Mouse (Mus musculus) limb, embryonic 14.5 days (tissue): ENCODE data around the gene Sirpa. TPM values are rescaled to one million over a fixed set of nuclear protein-coding genes. Genes with fewer than 3 reads are reported as not detected.

Experiments
- ATAC-seq: fragments of 200-750 bp; cut with Nextera tagmentation; 2 replicates; pipeline ENCODE4 v1.8.0; 2017; ENCODE audit warnings: low read depth, moderate number of reproducible peaks, moderate TSS enrichment; ENCODE audit not compliant: low FRiP score
- DNase-seq: peaks from one replicate; pipeline ENCODE4 v3.0.0-alpha.2; 2015; ENCODE audit warnings: low spot score
- H3K27ac ChIP-seq: fragments of 300-500 bp; sonication (generic); replicated peaks from 2 replicates; pipeline ENCODE4 v1.5.1; 2014; ENCODE audit warnings: low read depth, mild to moderate bottlenecking, low read length, moderate library complexity, mixed read lengths
- H3K27me3 ChIP-seq: fragments of 300-500 bp; sonication (generic); 2 replicates; pipeline ENCODE4 v1.6.1; 2014; ENCODE audit warnings: low read length, mixed read lengths; ENCODE audit not compliant: control insufficient read depth, insufficient read depth
- H3K36me3 ChIP-seq: fragments of 300-500 bp; sonication (generic); 2 replicates; pipeline ENCODE4 v1.6.1; 2014; ENCODE audit warnings: mild to moderate bottlenecking, low read length, moderate library complexity, mixed read lengths; ENCODE audit not compliant: control insufficient read depth, insufficient read depth
- H3K4me1 ChIP-seq: fragments of 300-500 bp; sonication (generic); 2 replicates; pipeline ENCODE4 v1.6.1; 2014; ENCODE audit warnings: antibody characterized with exemption, low read length, mixed read lengths; ENCODE audit not compliant: control insufficient read depth, insufficient read depth
- H3K4me2 ChIP-seq: fragments of 300-500 bp; sonication (generic); replicated peaks from 2 replicates; pipeline ENCODE4 v1.6.1; 2014; ENCODE audit warnings: low read depth, mild to moderate bottlenecking, low read length, moderate library complexity; ENCODE audit not compliant: severe bottlenecking
- H3K4me3 ChIP-seq: fragments of 300-500 bp; sonication (generic); replicated peaks from 2 replicates; pipeline ENCODE4 v1.5.1; 2014; ENCODE audit warnings: low read length
- H3K9ac ChIP-seq: fragments of 300-500 bp; sonication (generic); 2 replicates; pipeline ENCODE4 v1.6.1; 2014; ENCODE audit warnings: mild to moderate bottlenecking, low read depth, low read length, moderate library complexity; ENCODE audit not compliant: severe bottlenecking
- H3K9me3 ChIP-seq: fragments of 300-500 bp; sonication (generic); 2 replicates; pipeline ENCODE4 v1.6.1; 2016; ENCODE audit warnings: low read length; ENCODE audit not compliant: control insufficient read depth
- POLR2A ChIP-seq: fragments of 200-500 bp; IDR thresholded peaks from 2 replicates; pipeline ENCODE4 v1.8.0; 2012; ENCODE audit warnings: inconsistent platforms, mild to moderate bottlenecking, moderate library complexity, borderline replicate concordance; ENCODE audit not compliant: insufficient read depth, insufficient read length; ENCODE audit errors: extremely low read depth
- WGBS: fragments of 180-500 bp; shearing (Covaris S2); extraction: QIAGEN DNeasy Blood & Tissue Kit; methylation state at CpG from one replicate; pipeline ENCODE4 v1.1.7; 2014; 5-methylcytosine and 5-hydroxymethylcytosine counted together
- polyA plus RNA-seq, 2 experiments: library from polyadenylated mRNA; depleted of rRNA in 1 of 2; stranded (reverse) in 1 of 2; unstranded in 1 of 2; fragments of >200 nt; fragmentation: Nextera tagmentation in 1 of 2; extraction: Ambion mirVana in 1 of 2; gene quantifications; 2 replicates each; pipeline versions ENCODE4 v1.2.1 to v1.2.3; 2012 to 2014

Gene Sirpa
- polyA plus RNA-seq, 2 experiments, result 34.7 to 39.6 TPM

- H3K9me3 ChIP-seq, result no peaks in the 10 kb centered on the region
- no peak overlapping the region for H3K9ac ChIP-seq
- H3K4me1 ChIP-seq, result no peaks in the 10 kb centered on the region; the same call in none of the 2 replicates
- DNase-seq (no peak), ATAC-seq (no peak)
- H3K27ac ChIP-seq, result no peak overlapping the region
- peaks cover 6% of the 10 kb centered on the region; the same call in 1 of the 2 replicates for H3K36me3 ChIP-seq
- whole genome bisulfite sequencing, result 86% methylated on average over 6 of the region's 6 CpGs
- no peak overlapping the region for H3K4me3 ChIP-seq
- H3K4me2 ChIP-seq, result no peak overlapping the region
- no peak for TF ChIP-seq POLR2A
- no peaks in the 10 kb centered on the region for H3K27me3 ChIP-seq
These were observed 36.0 kb downstream of the Sirpa start for GRCm38 (mm10) chr2:129628456-129629185.

GRCm38 (mm10) chr2:129629786-129630531 lies 37.3 kb downstream of the Sirpa start:
- Histone ChIP-seq H3K4me1 (no peaks in the 10 kb centered on the region; the same call in none of the 2 replicates), H3K9me3 (no peaks in the 10 kb centered on the region), H3K4me3 (no peak overlapping the region), H3K27ac (no peak overlapping the region), H3K4me2 (no peak overlapping the region), H3K9ac (no peak overlapping the region), H3K27me3 (no peaks in the 10 kb centered on the region), H3K36me3 (peaks cover 6% of the 10 kb centered on the region; the same call in 1 of the 2 replicates)
- 92% methylated on average over 15 of the region's 15 CpGs for WGBS
- DNase-seq (no peak), ATAC-seq (no peak)
- TF ChIP-seq POLR2A, result no peak

GRCm38 (mm10) chr2:129630532-129630886 lies 37.9 kb downstream of the Sirpa start:
- no peaks in the 10 kb centered on the region for H3K27me3 ChIP-seq
- TF ChIP-seq POLR2A, result no peak
- DNase-seq, result no peak
- no peaks in the 10 kb centered on the region for H3K9me3 ChIP-seq
- H3K4me3 ChIP-seq, result no peak overlapping the region
- H3K4me2 ChIP-seq, result no peak overlapping the region
- no peaks in the 10 kb centered on the region; the same call in 1 of the 2 replicates for H3K4me1 ChIP-seq
- 75% methylated on average over 2 of the region's 3 CpGs for WGBS
- no peak overlapping the region for H3K9ac ChIP-seq
- peaks cover 6% of the 10 kb centered on the region; the same call in 1 of the 2 replicates for H3K36me3 ChIP-seq
- no peak overlapping the region for H3K27ac ChIP-seq
- no peak for ATAC-seq

DNA sequence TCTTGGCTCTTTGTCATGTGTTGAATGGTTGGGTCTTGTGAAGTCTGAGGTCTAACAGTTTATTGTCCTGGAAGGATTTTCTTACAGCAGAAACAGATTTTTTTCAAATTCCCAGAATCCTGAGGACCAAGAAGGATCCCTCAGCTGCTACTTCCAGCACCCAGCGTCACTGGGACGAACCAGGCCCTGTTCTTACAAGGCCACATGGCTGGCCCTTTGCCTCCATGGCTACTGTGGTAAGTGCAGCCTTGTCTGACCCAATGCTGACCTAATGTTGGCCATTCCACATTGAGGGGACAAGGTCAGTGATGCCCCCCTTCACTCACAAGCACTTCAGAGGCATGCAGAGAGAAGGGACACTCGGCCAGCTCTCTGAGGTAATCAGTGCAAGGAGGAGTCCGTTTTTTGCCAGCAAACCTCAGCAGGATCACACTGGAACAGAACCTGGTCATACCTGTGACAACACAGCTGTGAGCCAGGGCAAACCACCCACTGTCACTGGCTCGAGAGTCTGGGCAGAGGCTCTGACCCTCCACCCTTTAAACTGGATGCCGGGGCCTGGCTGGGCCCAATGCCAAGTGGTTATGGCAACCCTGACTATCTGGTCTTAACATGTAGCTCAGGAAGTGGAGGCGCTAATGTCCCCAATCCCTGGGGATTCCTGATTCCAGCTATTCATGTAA lies 38.5 kb downstream of the Sirpa start:
- Histone ChIP-seq H3K27ac (no peak overlapping the region), H3K4me2 (no peak overlapping the region), H3K27me3 (no peaks in the 10 kb centered on the region), H3K9ac (no peak overlapping the region), H3K4me3 (no peak overlapping the region), H3K4me1 (no peaks in the 10 kb centered on the region; the same call in 1 of the 2 replicates), H3K36me3 (peaks cover 6% of the 10 kb centered on the region; the same call in 1 of the 2 replicates), H3K9me3 (no peaks in the 10 kb centered on the region)
- no peak for ATAC-seq
- no peak for DNase-seq
- no peak for TF ChIP-seq POLR2A
- WGBS, result 81% methylated on average over 7 of the region's 7 CpGs

DNA sequence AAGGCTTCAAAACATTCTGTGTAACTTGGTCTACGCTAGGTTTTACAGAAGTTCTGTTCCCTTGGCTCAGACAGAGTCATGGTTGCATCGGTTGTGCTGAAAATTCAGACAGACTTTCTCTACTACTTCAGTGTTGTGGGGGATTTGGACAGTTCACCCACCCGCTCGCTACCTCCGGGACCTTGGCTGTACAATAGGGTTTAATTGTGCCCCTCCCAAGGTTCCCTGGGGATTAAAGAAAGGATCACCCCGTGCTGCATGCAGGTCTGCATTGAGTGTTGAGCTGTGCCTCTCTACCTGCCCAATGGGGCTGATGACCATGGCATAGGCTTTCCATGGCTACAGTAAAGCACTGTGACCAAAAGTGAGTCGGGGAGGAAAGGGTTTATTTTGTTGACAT lies 39.7 kb downstream of the Sirpa start:
- Histone ChIP-seq H3K27me3 (no peaks in the 10 kb centered on the region), H3K4me2 (no peak overlapping the region), H3K9ac (no peak overlapping the region), H3K36me3 (peaks cover 6% of the 10 kb centered on the region; the same call in 1 of the 2 replicates), H3K4me1 (no peaks in the 10 kb centered on the region; the same call in 1 of the 2 replicates), H3K4me3 (no peak overlapping the region), H3K9me3 (no peaks in the 10 kb centered on the region), H3K27ac (no peak overlapping the region)
- TF ChIP-seq POLR2A, result no peak
- DNase-seq, result no peak
- WGBS, result 90% methylated on average over 7 of the region's 7 CpGs
- ATAC-seq, result no peak
